Mouse (Mus musculus): ENCODE results near the gene Wdr54. TPM values are rescaled to one million over a fixed set of nuclear protein-coding genes. Genes with fewer than 3 reads are reported as not detected.

Wdr54 gene
- polyA plus RNA-seq, 1 experiment: 7.3 TPM

- Histone ChIP-seq H3K9ac (ENCODE audit: low read depth, poor library complexity, severe bottlenecking) (peak overlapping the region; percentile 26), H3K27ac (ENCODE audit: insufficient read depth, low read length) (no peak overlapping the region), H3K36me3 (ENCODE audit: control insufficient read depth, insufficient read depth, low read length, poor library complexity, severe bottlenecking) (no peaks in the 10 kb centered on the region), H3K4me1 (ENCODE audit: control insufficient read depth, insufficient read depth, low read length) (peaks cover 4% of the 10 kb centered on the region), H3K9me3 (replicated peaks; ENCODE audit: control insufficient read depth, insufficient read depth, low read length, poor library complexity, severe bottlenecking) (no peaks in the 10 kb centered on the region), H3K27me3 (ENCODE audit: control insufficient read depth, insufficient read depth, low read length, poor library complexity, severe bottlenecking) (no peaks in the 10 kb centered on the region), H3K4me3 (ENCODE audit: low read depth, low read length) (peak overlapping the region; percentile 62)
- TF ChIP-seq EP300 (IDR thresholded peaks at IDR 0.05; ENCODE audit: insufficient read depth, low read depth, low read length): no peak
- TF ChIP-seq POLR2A (IDR thresholded peaks at IDR 0.05; ENCODE audit: insufficient read depth, low read length): no peak
- TF ChIP-seq CTCF (IDR thresholded peaks at IDR 0.05; ENCODE audit: low read depth, low read length): no peak
Measured at GRCm38 (mm10) chr6:83136291-83136880, 19.8 kb downstream of the Wdr54 start.

DNA sequence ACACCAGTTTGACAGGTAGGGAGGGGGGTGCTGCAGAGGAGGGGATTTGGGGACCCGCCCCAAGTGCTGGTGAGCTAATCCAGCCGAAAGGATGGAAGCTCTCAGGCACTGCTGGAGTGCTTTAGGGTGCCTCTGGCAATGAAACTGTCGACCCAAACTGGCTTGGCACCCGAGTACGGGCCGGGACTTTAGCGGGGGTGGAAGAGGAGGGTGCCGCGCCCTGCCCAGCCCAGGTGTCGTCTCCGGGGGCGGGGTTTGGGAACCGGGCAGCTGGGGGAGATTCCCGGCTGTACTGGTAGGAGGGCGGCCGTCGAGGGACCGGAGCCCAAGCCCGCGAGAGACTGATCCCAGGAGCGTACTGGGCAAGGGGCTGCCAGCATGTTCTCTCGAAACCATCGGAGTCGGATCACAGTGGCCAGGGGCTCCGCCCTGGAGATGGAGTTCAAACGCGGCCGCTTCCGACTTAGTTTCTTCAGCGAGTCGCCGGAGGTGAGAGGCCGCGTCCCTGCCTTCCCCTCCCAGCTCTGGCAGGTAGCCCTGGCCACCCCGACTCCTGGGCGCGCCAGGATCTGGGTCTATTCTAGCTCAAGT is 20.5 kb downstream of the Wdr54 start:
- Histone ChIP-seq H3K9ac (ENCODE audit: low read depth, poor library complexity, severe bottlenecking) (peak overlapping the region; percentile 26), H3K36me3 (ENCODE audit: control insufficient read depth, insufficient read depth, low read length, poor library complexity, severe bottlenecking) (no peaks in the 10 kb centered on the region), H3K27ac (ENCODE audit: insufficient read depth, low read length) (no peak overlapping the region), H3K4me3 (ENCODE audit: low read depth, low read length) (peak overlapping the region; percentile 48), H3K4me1 (ENCODE audit: control insufficient read depth, insufficient read depth, low read length) (peaks cover 4% of the 10 kb centered on the region), H3K27me3 (ENCODE audit: control insufficient read depth, insufficient read depth, low read length, poor library complexity, severe bottlenecking) (no peaks in the 10 kb centered on the region), H3K9me3 (replicated peaks; ENCODE audit: control insufficient read depth, insufficient read depth, low read length, poor library complexity, severe bottlenecking) (no peaks in the 10 kb centered on the region)
- TF ChIP-seq POLR2A (IDR thresholded peaks at IDR 0.05; ENCODE audit: insufficient read depth, low read length): no peak
- no peak for TF ChIP-seq CTCF (IDR thresholded peaks at IDR 0.05; ENCODE audit: low read depth, low read length)
- TF ChIP-seq EP300 (IDR thresholded peaks at IDR 0.05; ENCODE audit: insufficient read depth, low read depth, low read length): no peak

GRCm38 (mm10) chr6:83134951-83135513 is 21.2 kb downstream of the Wdr54 start, which contains the start of gene Rtkn:
Gene Rtkn, plus strand, starts transcription at chr6:83135463.
- Histone ChIP-seq H3K4me3 (ENCODE audit: low read depth, low read length) (peak within 1 kb of the TSS; percentile 48), H3K27me3 (ENCODE audit: control insufficient read depth, insufficient read depth, low read length, poor library complexity, severe bottlenecking) (no peaks in the 10 kb centered on the region), H3K4me1 (ENCODE audit: control insufficient read depth, insufficient read depth, low read length) (peaks cover 4% of the 10 kb centered on the region), H3K9me3 (replicated peaks; ENCODE audit: control insufficient read depth, insufficient read depth, low read length, poor library complexity, severe bottlenecking) (no peaks in the 10 kb centered on the region), H3K9ac (ENCODE audit: low read depth, poor library complexity, severe bottlenecking) (peak within 1 kb of the TSS; percentile 26), H3K27ac (ENCODE audit: insufficient read depth, low read length) (no peak within 1 kb of the TSS), H3K36me3 (ENCODE audit: control insufficient read depth, insufficient read depth, low read length, poor library complexity, severe bottlenecking) (no peaks in the 10 kb centered on the region)
- no peak for TF ChIP-seq POLR2A (IDR thresholded peaks at IDR 0.05; ENCODE audit: insufficient read depth, low read length)
- TF ChIP-seq EP300 (IDR thresholded peaks at IDR 0.05; ENCODE audit: insufficient read depth, low read depth, low read length): no peak
- no peak for TF ChIP-seq CTCF (IDR thresholded peaks at IDR 0.05; ENCODE audit: low read depth, low read length)

GRCm38 (mm10) chr6:83134226-83134625 is 22.0 kb downstream of the Wdr54 start:
- H3K36me3 ChIP-seq (ENCODE audit: control insufficient read depth, insufficient read depth, low read length, poor library complexity, severe bottlenecking): no peaks in the 10 kb centered on the region
- no peaks in the 10 kb centered on the region for H3K9me3 ChIP-seq (replicated peaks; ENCODE audit: control insufficient read depth, insufficient read depth, low read length, poor library complexity, severe bottlenecking)

GRCm38 (mm10) chr6:83132176-83132919 is 23.8 kb downstream of the Wdr54 start:
- Histone ChIP-seq H3K9me3 (replicated peaks; ENCODE audit: control insufficient read depth, insufficient read depth, low read length, poor library complexity, severe bottlenecking) (no peaks in the 10 kb centered on the region), H3K27me3 (ENCODE audit: control insufficient read depth, insufficient read depth, low read length, poor library complexity, severe bottlenecking) (no peaks in the 10 kb centered on the region), H3K4me1 (ENCODE audit: control insufficient read depth, insufficient read depth, low read length) (peaks cover 2% of the 10 kb centered on the region), H3K9ac (ENCODE audit: low read depth, poor library complexity, severe bottlenecking) (no peak overlapping the region), H3K36me3 (ENCODE audit: control insufficient read depth, insufficient read depth, low read length, poor library complexity, severe bottlenecking) (no peaks in the 10 kb centered on the region), H3K4me3 (ENCODE audit: low read depth, low read length) (no peak overlapping the region), H3K27ac (ENCODE audit: insufficient read depth, low read length) (no peak overlapping the region)
- no peak for TF ChIP-seq POLR2A (IDR thresholded peaks at IDR 0.05; ENCODE audit: insufficient read depth, low read length)

More at GRCm38 (mm10) chr6:83134226-83134625, 22.0 kb downstream of the Wdr54 start:
- H3K4me1 ChIP-seq (ENCODE audit: control insufficient read depth, insufficient read depth, low read length): peaks cover 4% of the 10 kb centered on the region
- H3K4me3 ChIP-seq (ENCODE audit: low read depth, low read length): no peak overlapping the region
- no peak overlapping the region for H3K27ac ChIP-seq (ENCODE audit: insufficient read depth, low read length)
- TF ChIP-seq CTCF (IDR thresholded peaks at IDR 0.05; ENCODE audit: low read depth, low read length) (no peak), EP300 (IDR thresholded peaks at IDR 0.05; ENCODE audit: insufficient read depth, low read depth, low read length) (no peak), POLR2A (IDR thresholded peaks at IDR 0.05; ENCODE audit: insufficient read depth, low read length) (no peak)
- no peaks in the 10 kb centered on the region for H3K27me3 ChIP-seq (ENCODE audit: control insufficient read depth, insufficient read depth, low read length, poor library complexity, severe bottlenecking)
- no peak overlapping the region for H3K9ac ChIP-seq (ENCODE audit: low read depth, poor library complexity, severe bottlenecking)

Data from ES-Bruce4 (cell line).